Mouse (Mus musculus): Measurements from ENCODE around the gene Ostn.

Ostn gene

GRCm38 (mm10) chr16:27387634-27388611 is 80.6 kb downstream of the Ostn start:
- no peak for DNase-seq (ENCODE audit: low read depth, low spot score)

GRCm38 (mm10) chr16:27388761-27389451 is 81.6 kb downstream of the Ostn start, which contains the start of gene Ccdc50:
Gene Ccdc50 (plus strand): TSS chr16:27388869.
- peak; percentile 61 for DNase-seq (ENCODE audit: low read depth, low spot score)

- DNase-seq (ENCODE audit: low read depth, low spot score) = no peak
Observed at GRCm38 (mm10) chr16:27389534-27390282, 82.4 kb downstream of the Ostn start.

GRCm38 (mm10) chr16:27390306-27390705 is 83.0 kb downstream of the Ostn start:
- DNase-seq (ENCODE audit: low read depth, low spot score) = no peak

- DNase-seq (ENCODE audit: low read depth, low spot score) = no peak
Observed at GRCm38 (mm10) chr16:27391845-27392244, 84.6 kb downstream of the Ostn start.

- no peak for DNase-seq (ENCODE audit: low read depth, low spot score)
Observed at GRCm38 (mm10) chr16:27395251-27396037, 88.2 kb downstream of the Ostn start.

- DNase-seq (ENCODE audit: low read depth, low spot score) = no peak
Observed at GRCm38 (mm10) chr16:27396951-27397350, 89.7 kb downstream of the Ostn start.

- DNase-seq (ENCODE audit: low read depth, low spot score) = no peak
Observed at GRCm38 (mm10) chr16:27399026-27399718, 91.9 kb downstream of the Ostn start.

GRCm38 (mm10) chr16:27399719-27400253 is 92.5 kb downstream of the Ostn start:
- no peak for DNase-seq (ENCODE audit: low read depth, low spot score)
